Mouse (Mus musculus) olfactory bulb, adult 2 months (tissue): ENCODE measurements around the gene Unc5b. TPM values are rescaled to one million over a fixed set of nuclear protein-coding genes. Genes with fewer than 3 reads are reported as not detected.

ENCODE experiments used
- H3K27ac ChIP-seq: fragments of 200-500 bp; 2 replicates; pipeline ENCODE4 v1.5.1; 2012; ENCODE audit warnings: low read depth, low read length; ENCODE audit not compliant: insufficient read depth
- H3K4me1 ChIP-seq: fragments of 200-500 bp; 2 replicates; pipeline ENCODE4 v1.6.1; 2012; ENCODE audit warnings: low read length; ENCODE audit not compliant: control insufficient read depth, insufficient read depth
- H3K4me3 ChIP-seq: fragments of 200-500 bp; 2 replicates; pipeline ENCODE4 v1.5.1; 2012; ENCODE audit warnings: mild to moderate bottlenecking, low read depth, low read length, moderate library complexity; ENCODE audit not compliant: insufficient read depth
- CTCF ChIP-seq: fragments of 200-500 bp; IDR thresholded peaks from 2 replicates; pipeline ENCODE4 v1.5.1; 2012; ENCODE audit warnings: low read depth, mild to moderate bottlenecking, low read length, moderate library complexity; ENCODE audit not compliant: insufficient read depth
- POLR2A ChIP-seq: fragments of 200-500 bp; IDR thresholded peaks from 2 replicates; pipeline ENCODE4 v1.6.1; 2012; ENCODE audit warnings: mild to moderate bottlenecking, low read depth, low read length, moderate library complexity; ENCODE audit not compliant: insufficient read depth
- WGBS: fragments of 180-500 bp; shearing (Covaris S2); methylation state at CpG from one replicate; pipeline ENCODE4 v1.1.7; 2018; 5-methylcytosine and 5-hydroxymethylcytosine counted together
- polyA plus RNA-seq: library from polyadenylated mRNA; stranded (reverse); fragments of >200 nt; gene quantifications from 2 replicates; pipeline ENCODE4 v1.2.4, GENCODE M21; 2012; ENCODE audit warnings: low replicate concordance; ENCODE audit not compliant: missing spikeins, insufficient read depth, insufficient read length

The Unc5b gene
- polyA plus RNA-seq, 1 experiment = not detected

DNA sequence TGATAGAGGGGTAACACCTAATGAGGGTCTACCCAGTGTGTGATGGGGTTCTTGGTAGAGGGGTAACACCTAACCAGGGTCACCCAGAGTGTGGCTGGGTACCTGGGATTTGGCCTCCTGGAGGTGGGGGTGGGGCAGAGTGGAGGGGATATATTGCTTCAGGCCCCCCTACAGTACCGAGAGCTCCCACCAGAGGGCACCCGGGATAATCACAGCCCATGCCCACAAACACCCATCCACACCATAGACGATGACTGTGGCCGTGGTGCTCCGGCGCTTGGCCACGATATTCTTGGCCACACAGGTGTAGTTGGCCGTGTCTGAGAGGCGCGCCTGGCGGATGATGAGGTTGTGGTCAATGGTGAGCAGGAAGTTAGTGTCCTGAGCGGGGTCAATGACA lies 52.8 kb downstream of the Unc5b start:
- Histone ChIP-seq H3K27ac (no peak overlapping the region), H3K4me1 (peaks cover 4% of the 10 kb centered on the region), H3K4me3 (no peak overlapping the region)
- TF ChIP-seq POLR2A = no peak
- TF ChIP-seq CTCF = peak; percentile 64
- 60% methylated on average over 12 of the region's 12 CpGs for WGBS

DNA sequence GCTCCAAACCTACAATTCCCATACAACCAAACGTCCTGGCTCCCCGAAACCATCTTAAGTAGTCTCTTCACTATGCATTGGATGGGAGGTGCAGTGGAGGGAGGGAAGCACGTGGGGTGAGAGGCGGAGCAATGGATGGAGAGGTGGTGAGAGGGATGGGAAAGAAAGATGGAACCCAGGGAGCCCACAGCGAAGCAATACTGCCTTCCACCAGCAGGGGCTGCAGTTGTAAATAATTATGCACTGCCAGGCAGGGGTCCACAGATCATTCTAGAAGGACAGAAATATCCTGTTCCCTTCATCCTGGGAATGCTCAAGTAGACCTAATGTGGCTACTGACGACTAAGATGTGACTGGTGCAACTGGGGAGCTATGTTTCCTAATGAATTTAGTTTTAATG lies 55.9 kb downstream of the Unc5b start:
- H3K4me3 ChIP-seq = no peak overlapping the region

DNA sequence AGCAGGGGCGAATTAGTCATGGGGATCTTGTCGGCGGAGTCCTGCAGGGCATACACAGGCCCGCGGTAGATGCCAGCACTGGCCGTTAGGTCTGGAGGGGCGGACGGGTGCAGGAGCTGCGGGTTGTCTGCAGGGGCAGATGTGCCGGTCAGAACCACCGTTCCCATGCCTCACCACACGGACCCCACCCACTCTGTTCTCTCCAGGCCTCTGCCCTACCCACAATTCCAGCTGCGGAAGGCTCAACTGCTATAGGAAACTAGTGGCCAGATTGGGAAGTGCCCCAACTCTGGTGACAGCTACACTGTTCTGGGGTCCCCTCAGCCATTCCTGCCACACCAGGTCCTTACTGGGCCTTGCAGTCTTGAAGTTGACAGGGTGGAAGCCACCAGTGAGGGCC lies 56.8 kb downstream of the Unc5b start:
- TF ChIP-seq CTCF (no peak; the same call in 1 of the 2 replicates), POLR2A (no peak)
- Histone ChIP-seq H3K27ac (no peak overlapping the region), H3K4me3 (no peak overlapping the region), H3K4me1 (no peaks in the 10 kb centered on the region; the same call in 1 of the 2 replicates)
- WGBS = 94% methylated on average over 13 of the region's 13 CpGs

More for the DNA sequence above, 55.9 kb downstream of the Unc5b start:
- H3K4me1 ChIP-seq = peaks cover 4% of the 10 kb centered on the region
- TF ChIP-seq CTCF = no peak
- H3K27ac ChIP-seq = no peak overlapping the region
- whole genome bisulfite sequencing = 80% methylated on average over 6 of the region's 6 CpGs

DNA sequence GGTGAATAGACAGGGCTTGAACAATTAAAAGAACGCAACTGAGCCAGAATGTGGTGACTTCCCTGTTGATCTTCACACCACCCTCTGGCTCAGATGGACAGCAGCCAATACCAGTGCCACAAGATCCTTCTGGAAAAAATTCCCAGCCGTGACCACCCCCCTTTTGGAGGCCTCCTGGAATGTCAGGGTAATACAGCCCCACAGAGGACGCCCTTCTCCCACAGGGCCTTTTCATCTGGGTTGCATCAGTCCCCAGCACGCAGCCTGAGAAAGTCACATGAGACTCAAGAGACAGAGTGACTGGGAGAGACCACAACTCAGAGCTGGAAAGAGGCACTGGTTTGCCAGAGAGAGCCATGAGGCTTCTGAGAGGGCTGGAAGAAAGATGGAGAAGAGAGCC lies 60.5 kb downstream of the Unc5b start:
- TF ChIP-seq POLR2A (no peak), CTCF (no peak)

DNA sequence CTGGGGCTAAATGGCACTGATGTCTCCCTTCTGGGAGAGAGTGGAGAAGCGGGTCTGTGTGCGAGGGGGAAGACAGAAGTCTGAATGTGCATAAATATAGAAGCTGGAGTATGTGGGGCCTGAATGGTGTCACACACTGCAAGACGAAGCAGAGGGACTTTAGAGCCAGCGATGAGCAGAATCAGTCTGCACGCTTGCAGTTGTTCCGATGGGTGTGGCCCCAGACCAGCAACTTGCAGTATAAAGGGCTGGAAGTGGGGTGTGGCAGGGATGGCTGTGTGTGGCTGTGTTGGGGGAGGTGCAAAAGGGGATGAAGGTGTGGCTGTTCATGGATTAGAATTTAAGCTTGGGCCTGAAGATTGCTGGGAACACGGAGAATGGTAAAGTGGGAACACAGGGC lies 62.8 kb downstream of the Unc5b start:
- Histone ChIP-seq H3K27ac (no peak overlapping the region), H3K4me1 (no peaks in the 10 kb centered on the region), H3K4me3 (no peak overlapping the region)
- WGBS = 93% methylated on average over 7 of the region's 7 CpGs
- TF ChIP-seq CTCF (no peak), POLR2A (no peak)

More for the DNA sequence above, 60.5 kb downstream of the Unc5b start:
- H3K4me3 ChIP-seq = no peak overlapping the region
- WGBS = 71% methylated on average over 4 of the region's 4 CpGs
- no peak overlapping the region for H3K27ac ChIP-seq
- H3K4me1 ChIP-seq = no peaks in the 10 kb centered on the region

DNA sequence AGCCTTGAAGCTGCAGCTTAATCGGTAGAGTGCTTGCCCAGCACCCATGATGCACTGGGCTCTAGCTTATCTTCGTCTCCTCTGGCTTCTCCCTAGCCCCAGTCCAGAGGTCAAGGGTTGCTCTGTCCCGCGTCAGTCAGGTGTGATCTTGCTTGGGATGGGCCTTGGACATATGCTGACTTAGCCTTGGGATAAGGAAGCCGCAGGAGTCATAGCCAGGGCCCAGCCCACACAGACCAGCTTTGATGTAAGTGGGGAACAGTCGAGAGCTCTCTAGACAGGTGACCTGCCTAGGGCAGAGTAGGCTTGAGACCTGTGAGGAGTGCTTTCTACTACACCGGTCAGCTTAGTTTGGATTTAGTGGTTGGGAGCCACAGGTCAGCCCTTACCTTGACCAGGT lies 64.0 kb downstream of the Unc5b start:
- Histone ChIP-seq H3K4me1 (no peaks in the 10 kb centered on the region), H3K4me3 (no peak overlapping the region), H3K27ac (no peak overlapping the region)
- WGBS = 94% methylated on average over 7 of the region's 7 CpGs
- TF ChIP-seq POLR2A = no peak
- no peak for TF ChIP-seq CTCF

DNA sequence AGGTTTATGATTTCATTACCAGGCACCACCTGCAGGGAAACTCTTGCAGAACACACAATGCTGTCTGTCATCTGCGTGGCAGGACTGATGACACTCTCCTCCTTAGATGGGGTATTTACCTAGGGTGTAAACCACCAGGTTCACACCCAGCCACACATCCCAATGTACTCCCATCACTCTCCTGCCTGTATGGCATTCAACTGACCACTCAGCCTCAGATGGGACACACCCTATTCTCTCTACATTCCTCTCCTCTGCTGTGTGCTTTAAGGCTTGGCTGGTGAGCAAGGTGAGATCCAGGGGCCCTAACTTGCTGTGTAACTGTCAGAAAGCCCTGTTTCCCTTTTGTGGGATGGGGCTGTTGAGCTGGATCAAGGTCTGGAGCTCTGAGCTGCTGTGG lies 69.3 kb downstream of the Unc5b start:
- no peaks in the 10 kb centered on the region for H3K4me1 ChIP-seq
- no peak overlapping the region for H3K4me3 ChIP-seq
- H3K27ac ChIP-seq = no peak overlapping the region
- TF ChIP-seq CTCF = no peak
- no peak for TF ChIP-seq POLR2A
- 96% methylated on average over 1 of the region's 1 CpGs for WGBS

DNA sequence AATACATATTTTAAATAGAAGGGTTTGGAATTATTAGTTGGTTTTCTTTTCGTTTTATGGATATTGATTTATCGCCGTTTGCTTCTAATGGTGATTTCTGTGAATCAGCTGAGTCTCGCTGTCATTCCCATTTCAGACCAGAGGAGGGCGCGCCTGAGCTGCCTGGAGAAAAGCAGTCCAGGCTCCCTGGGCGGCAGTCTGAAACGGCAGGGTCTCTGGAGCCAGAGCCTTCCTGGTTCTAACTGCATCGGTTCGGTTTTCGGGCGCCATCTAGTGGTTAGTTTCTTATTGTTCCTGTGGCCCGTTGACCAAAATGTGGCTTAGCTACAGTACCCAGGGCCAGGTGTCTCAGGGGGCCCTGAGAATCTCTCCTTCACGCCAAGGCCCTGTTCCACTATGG lies 71.0 kb downstream of the Unc5b start:
- no peak overlapping the region for H3K27ac ChIP-seq
- WGBS = 5% methylated on average over 14 of the region's 14 CpGs
- H3K4me1 ChIP-seq = no peaks in the 10 kb centered on the region
- no peak overlapping the region for H3K4me3 ChIP-seq
- peak; percentile 84 for TF ChIP-seq CTCF
- no peak for TF ChIP-seq POLR2A

DNA sequence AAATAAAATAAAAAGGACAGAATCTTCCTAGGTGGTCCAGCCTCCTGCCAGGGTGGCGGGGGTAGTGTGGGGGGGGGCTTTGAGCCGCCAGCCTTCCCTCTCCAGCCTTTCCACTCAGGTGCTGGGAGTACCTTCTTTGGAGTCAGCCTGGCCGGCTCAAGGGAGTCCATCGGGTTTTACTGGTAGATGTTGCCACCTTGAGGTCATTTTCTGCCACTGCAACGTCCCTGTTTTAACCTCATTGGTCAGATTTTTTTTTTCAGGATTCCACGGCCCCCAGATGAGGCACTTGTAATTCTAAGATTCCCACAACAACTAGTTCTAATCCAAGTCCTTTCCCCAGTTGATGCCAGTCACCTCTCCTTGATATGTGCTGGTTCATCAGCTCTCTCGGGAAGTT lies 74.4 kb downstream of the Unc5b start:
- no peak for TF ChIP-seq POLR2A
- TF ChIP-seq CTCF = peak; percentile 16; the same call in 1 of the 2 replicates
- WGBS = 6% methylated on average over 7 of the region's 7 CpGs
- no peak overlapping the region for H3K27ac ChIP-seq
- peaks cover 10% of the 10 kb centered on the region for H3K4me1 ChIP-seq
- H3K4me3 ChIP-seq = no peak overlapping the region

DNA sequence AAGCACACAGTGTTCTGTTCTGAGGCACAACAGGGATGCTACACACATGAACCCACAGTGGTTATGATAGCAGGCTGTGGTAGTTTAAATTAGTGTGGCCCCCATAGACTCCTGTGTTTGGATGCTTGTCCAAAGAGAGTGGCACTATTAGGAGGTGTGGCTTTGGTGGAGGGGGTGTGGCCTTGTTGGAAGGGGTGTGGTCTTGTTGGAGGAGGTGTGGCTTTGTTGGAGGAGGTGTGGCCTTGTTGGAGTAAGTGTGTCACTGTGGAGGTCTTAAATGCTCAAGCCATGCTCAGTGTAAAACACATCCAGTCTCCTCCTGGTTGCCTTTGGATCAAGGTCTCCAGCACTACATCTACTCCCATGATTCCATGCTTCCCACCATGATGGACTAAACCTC lies 75.2 kb downstream of the Unc5b start:
- no peak overlapping the region for H3K27ac ChIP-seq
- H3K4me1 ChIP-seq = peaks cover 12% of the 10 kb centered on the region
- H3K4me3 ChIP-seq = no peak overlapping the region
- TF ChIP-seq CTCF (no peak), POLR2A (no peak)
